Comparison of ENCODE assay signal across 9 mouse cellular contexts in the genomic region with DNA sequence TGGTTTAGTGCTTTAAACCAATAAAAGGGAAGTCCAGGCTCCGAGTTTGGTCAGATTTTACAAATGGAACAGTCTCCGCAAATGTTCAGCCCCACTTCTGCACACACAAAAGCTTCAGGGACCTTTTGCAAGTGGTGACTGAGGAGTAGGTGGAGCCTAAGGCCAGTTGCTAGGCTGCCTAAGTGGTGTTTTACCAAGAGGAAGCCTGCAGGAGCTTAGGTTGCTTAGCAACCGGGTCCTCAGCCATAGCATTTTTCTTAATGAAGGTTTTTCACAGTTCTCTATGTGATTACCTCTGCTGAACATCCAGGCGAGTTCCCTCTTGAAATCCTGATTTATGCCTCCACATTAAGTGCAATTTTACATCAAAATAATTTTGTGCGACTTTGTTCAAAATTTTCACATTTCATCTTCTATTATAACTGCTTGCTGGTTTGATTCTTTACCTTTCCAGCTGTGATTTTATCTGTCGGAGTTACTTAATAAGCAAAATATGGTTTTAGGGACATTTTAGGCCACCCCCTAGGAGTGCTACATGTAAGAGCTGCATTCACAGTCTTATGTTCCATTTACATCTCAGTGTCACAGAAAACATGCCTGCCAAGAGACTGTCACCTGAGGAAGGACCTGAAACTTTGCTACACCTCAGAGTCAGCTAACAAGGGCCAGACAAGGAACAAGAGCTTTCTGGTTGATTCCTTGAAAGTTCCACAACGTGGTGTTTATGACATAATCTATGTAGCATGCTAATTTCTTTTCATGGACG.
DNase-seq lines count a peak whose midpoint lies in the region; ATAC-seq and TF ChIP-seq lines count a peak whose summit lies in the region.
"Had no signal": no experiment of that assay in that cellular context is flagged by ENCODE, and none has a peak within 500 bp of the region (broad histone marks: within the 10 kb centered on the region; RNA-seq: fewer than 3 reads in every experiment).

No protein-coding gene starts in this region.

- H3K4me1 ChIP-seq in CH12.LX (ENCODE audit: control insufficient read depth in 1 of 2, insufficient read depth in 2 of 2) = peaks cover 0 to 25% of the 10 kb centered on the region in 2 experiments; a peak in 2 of 4 replicates
- H3K4me1 ChIP-seq in hindbrain, embryonic 10.5 days (replicated peaks) = peaks cover 22% of the 10 kb centered on the region

- no peaks in the 10 kb centered on the region for H3K27me3 ChIP-seq in CH12.LX (replicated peaks)
- no peaks in the 10 kb centered on the region for H3K27me3 ChIP-seq in hindbrain, embryonic 10.5 days (ENCODE audit: insufficient read depth, poor library complexity, severe bottlenecking)

- no peak for ATAC-seq in megakaryocyte-erythroid progenitor cell, adult 5-6 weeks (replicated peaks; ENCODE audit: low FRiP score, low TSS enrichment, poor library complexity, severe bottlenecking)

- no peak overlapping the region for H3K4me3 ChIP-seq in CH12.LX (replicated peaks in 1 of 3; ENCODE audit: low read depth in 2 of 3, low read length in 2 of 3, poor library complexity in 1 of 3)
- no peak overlapping the region for H3K4me3 ChIP-seq in hindbrain, embryonic 10.5 days

- in situ Hi-C loops in CH12.LX (cut with MboI; ENCODE audit: low pct_ligation_motif_present, low pct_unique_long_range_greater_than_20kb, low sequenced_read_pairs) = no loop called here

- no peak overlapping the region for H3K4me2 ChIP-seq in CH12.LX (ENCODE audit: insufficient read depth, low read depth, poor library complexity, severe bottlenecking)

- H3K27ac ChIP-seq in CH12.LX (ENCODE audit: insufficient read depth, low read depth) = no peak overlapping the region
- H3K27ac ChIP-seq in hindbrain, embryonic 10.5 days = peak overlapping the region; percentile 67
- H3K27ac ChIP-seq: liver, embryonic 14.5 days had no signal

- peak; percentile 76 for DNase-seq in CH12.LX (ENCODE audit: extremely low read depth)
- peak; percentile 93 for DNase-seq in brain, adult 2 months (ENCODE audit: low read depth, low spot score)
- DNase-seq in hindbrain, embryonic 10.5 days (ENCODE audit: low spot score) = peak; percentile 73
- DNase-seq in left cerebral cortex, postnatal 4 days = peak; percentile 28
- peak; percentile 77 to 91 for DNase-seq in right cerebral cortex, postnatal 10 days (ENCODE audit: low spot score in 2 of 2)
- no peak for DNase-seq in urinary bladder, postnatal 25 days (ENCODE audit: low spot score)
- DNase-seq in thymus, postnatal 36 days = no peak

- no peak for TF ChIP-seq CTCF in CH12.LX (conservative IDR thresholded peaks at IDR 0.05 in 1 of 2, IDR thresholded peaks at IDR 0.05 in 1 of 2; ENCODE audit: low read depth in 2 of 2, low read length in 2 of 2)

- dilution Hi-C loops in CH12.LX (cut with MboI; ENCODE audit: extremely low pct_ligation_motif_present, extremely low pct_unique_long_range_greater_than_20kb, low sequenced_read_pairs) = no loop called here

- intact Hi-C loops in left cerebral cortex, postnatal 4 days (cut with DNase I) = no loop called here

- TF ChIP-seq POLR2A in CH12.LX (IDR thresholded peaks at IDR 0.05; ENCODE audit: low read depth, low read length) = no peak

- TF ChIP-seq RAD21 in CH12.LX (IDR thresholded peaks at IDR 0.05; ENCODE audit: low read depth, low read length) = no peak

- H3K9me3 ChIP-seq in CH12.LX (replicated peaks; ENCODE audit: low read length) = no peaks in the 10 kb centered on the region
- no peaks in the 10 kb centered on the region for H3K9me3 ChIP-seq in hindbrain, embryonic 10.5 days

- no peaks in the 10 kb centered on the region for H3K79me2 ChIP-seq in CH12.LX (replicated peaks; ENCODE audit: control insufficient read depth, extremely low read depth, insufficient read depth, poor library complexity, severe bottlenecking)

- no peak for TF ChIP-seq EP300 in CH12.LX (IDR thresholded peaks at IDR 0.05; ENCODE audit: low read length)

- WGBS in hindbrain, embryonic 10.5 days = 29% methylated on average over 8 of the region's 8 CpGs

- no peaks in the 10 kb centered on the region for H3K36me3 ChIP-seq in CH12.LX (replicated peaks in 1 of 2; ENCODE audit: control insufficient read depth in 1 of 2, insufficient read depth in 1 of 2, low read length in 1 of 2)
- H3K36me3 ChIP-seq in hindbrain, embryonic 10.5 days = no peaks in the 10 kb centered on the region

- H3K9ac ChIP-seq in CH12.LX (ENCODE audit: insufficient read depth, low read depth) = no peak overlapping the region
- H3K9ac ChIP-seq: liver, embryonic 14.5 days had no signal

TF ChIP-seq in CH12.LX, 34 proteins besides CTCF, POLR2A, EP300 and RAD21:
- TF ChIP-seq TCF12 (IDR thresholded peaks at IDR 0.05; ENCODE audit: low read depth, low read length) = no peak
- no peak for TF ChIP-seq RCOR1 (conservative IDR thresholded peaks at IDR 0.05; ENCODE audit: low read depth, low read length)
- TF ChIP-seq ZC3H11A (IDR thresholded peaks at IDR 0.05; ENCODE audit: low read depth, low read length) = no peak
- no peak for TF ChIP-seq MXI1 (IDR thresholded peaks at IDR 0.05; ENCODE audit: low read depth, low read length)
- TF ChIP-seq HCFC1 (IDR thresholded peaks at IDR 0.05; ENCODE audit: low read depth, low read length) = no peak
- no peak for TF ChIP-seq KAT2A (IDR thresholded peaks at IDR 0.05; ENCODE audit: insufficient replicate concordance, low read length)
- TF ChIP-seq MAFK (IDR thresholded peaks at IDR 0.05; ENCODE audit: insufficient replicate concordance, low read length) = no peak
- TF ChIP-seq ELF1 (IDR thresholded peaks at IDR 0.05; ENCODE audit: low read depth, low read length) = no peak
- TF ChIP-seq ZKSCAN1 (IDR thresholded peaks at IDR 0.05; ENCODE audit: borderline replicate concordance, low read depth, low read length) = no peak
- TF ChIP-seq BHLHE40 (IDR thresholded peaks at IDR 0.05; ENCODE audit: low read depth, low read length) = no peak
- no peak for TF ChIP-seq NELFE (IDR thresholded peaks at IDR 0.05; ENCODE audit: low read depth, low read length)
- TF ChIP-seq E2F4 (IDR thresholded peaks at IDR 0.05; ENCODE audit: insufficient replicate concordance, low read depth, low read length) = no peak
- no peak for TF ChIP-seq ZNF384 (IDR thresholded peaks at IDR 0.05; ENCODE audit: low read depth, low read length)
- no peak for TF ChIP-seq POLR2AphosphoS2 (IDR thresholded peaks at IDR 0.05; ENCODE audit: low read depth, low read length)
- TF ChIP-seq USF2 (conservative IDR thresholded peaks at IDR 0.05; ENCODE audit: low read depth, low read length) = no peak
- TF ChIP-seq UBTF (IDR thresholded peaks at IDR 0.05; ENCODE audit: low read depth, low read length) = no peak
- no peak for TF ChIP-seq SMC3 (IDR thresholded peaks at IDR 0.05; ENCODE audit: low read depth, low read length)
TF ChIP-seq in CH12.LX: peak in this region for 0.

Comparison
In these comparisons a context has a peak if more than half of its experiments do, and no peak if none do; other contexts are left out.
1. DNase-seq: peak in CH12.LX (single experiment), brain, adult 2 months (single experiment), hindbrain, embryonic 10.5 days (single experiment), left cerebral cortex, postnatal 4 days (single experiment) and right cerebral cortex, postnatal 10 days (2 of 2); none in urinary bladder, postnatal 25 days (single experiment) and thymus, postnatal 36 days (0 of 2).